Mouse (Mus musculus): ENCODE results near the gene Dnah12.

- no peak for TF ChIP-seq CTCF (IDR thresholded peaks at IDR 0.05; ENCODE audit: control insufficient read depth, insufficient read depth, insufficient read length)
- TF ChIP-seq USF1 (IDR thresholded peaks at IDR 0.05; ENCODE audit: low read depth) = no peak
- TF ChIP-seq MAX (IDR thresholded peaks at IDR 0.05) = no peak
- TF ChIP-seq FOSL1 (IDR thresholded peaks at IDR 0.05; ENCODE audit: insufficient read depth, low read length, poor library complexity, severe bottlenecking) = no peak
- TF ChIP-seq MYOG (IDR thresholded peaks at IDR 0.05; ENCODE audit: control insufficient read depth, extremely low read depth, insufficient read length) = no peak
- TF ChIP-seq CEBPB (IDR thresholded peaks at IDR 0.05; ENCODE audit: low read depth) = no peak
These were observed 241.8 kb downstream of the Dnah12 start for GRCm38 (mm10) chr14:26934891-26935290.

Data from C2C12 (cell line).